Mouse (Mus musculus): ENCODE measurements around the gene Hemk1.

GRCm38 (mm10) chr9:107324799-107325561 is 13.2 kb downstream of the Hemk1 start:
- no peak for TF ChIP-seq POLR2A (IDR thresholded peaks at IDR 0.05; ENCODE audit: borderline replicate concordance, low read depth, low read length)
- TF ChIP-seq CTCF (IDR thresholded peaks at IDR 0.05; ENCODE audit: low read depth, low read length) = no peak
